Mouse (Mus musculus) testis, adult 2 months (tissue): ENCODE measurements around the gene Cnnm2.

Experiments used
- CTCF ChIP-seq: fragments of 200-500 bp; IDR thresholded peaks from 2 replicates; pipeline ENCODE4 v1.5.1; 2012; ENCODE audit warnings: low read depth, mild to moderate bottlenecking, inconsistent platforms, low read length, moderate library complexity; ENCODE audit not compliant: control insufficient read depth, insufficient read depth, insufficient replicate concordance
- POLR2A ChIP-seq: fragments of 200-500 bp; IDR thresholded peaks from 2 replicates; pipeline ENCODE4 v1.6.1; 2012; ENCODE audit warnings: low read depth, mild to moderate bottlenecking, inconsistent platforms, low read length, moderate library complexity; ENCODE audit not compliant: control insufficient read depth

GRCm38 (mm10) chr19:46889666-46890065 is 128.3 kb downstream of the Cnnm2 start:
- no peak for TF ChIP-seq CTCF
- no peak for TF ChIP-seq POLR2A
